Mouse (Mus musculus) neural tube, embryonic 13.5 days (tissue): ENCODE data around the gene G6pd2. TPM values are rescaled to one million over a fixed set of nuclear protein-coding genes. Genes with fewer than 3 reads are reported as not detected.

Source experiments
- ATAC-seq: fragments of 200-750 bp; cut with Nextera tagmentation; 2 replicates; pipeline ENCODE4 v1.8.0; 2017; ENCODE audit warnings: low read depth, mild to moderate bottlenecking, moderate TSS enrichment, moderate library complexity
- H3K27ac ChIP-seq: fragments of 300-500 bp; sonication (generic); replicated peaks from 2 replicates; pipeline ENCODE4 v1.5.1; 2015; ENCODE audit warnings: moderate library complexity, mild to moderate bottlenecking, inconsistent platforms
- H3K27me3 ChIP-seq: fragments of 300-500 bp; sonication (generic); 2 replicates; pipeline ENCODE4 v1.6.1; 2015; ENCODE audit warnings: mild to moderate bottlenecking, inconsistent platforms
- H3K36me3 ChIP-seq: fragments of 300-500 bp; sonication (generic); 2 replicates; pipeline ENCODE4 v1.6.1; 2015; ENCODE audit warnings: mild to moderate bottlenecking, inconsistent platforms
- H3K4me1 ChIP-seq: fragments of 300-500 bp; sonication (generic); replicated peaks from 2 replicates; pipeline ENCODE4 v1.6.1; 2015; ENCODE audit warnings: inconsistent platforms
- H3K4me2 ChIP-seq: fragments of 300-500 bp; sonication (generic); 2 replicates; pipeline ENCODE4 v1.6.1; 2015; ENCODE audit warnings: inconsistent platforms, mild to moderate bottlenecking, moderate library complexity
- H3K4me3 ChIP-seq: fragments of 300-500 bp; sonication (generic); 2 replicates; pipeline ENCODE4 v1.5.1; 2015; ENCODE audit warnings: mild to moderate bottlenecking, inconsistent platforms
- H3K9ac ChIP-seq: fragments of 300-500 bp; sonication (generic); 2 replicates; pipeline ENCODE4 v1.6.1; 2015; ENCODE audit warnings: moderate library complexity, mild to moderate bottlenecking, inconsistent platforms
- H3K9me3 ChIP-seq: fragments of 300-500 bp; sonication (generic); 2 replicates; pipeline ENCODE4 v1.6.1; 2016; ENCODE audit warnings: inconsistent platforms
- WGBS: fragments of 180-500 bp; shearing (Covaris S2); methylation state at CpG from one replicate; pipeline ENCODE4 v1.1.7; 2015; 5-methylcytosine and 5-hydroxymethylcytosine counted together
- polyA plus RNA-seq: library from polyadenylated mRNA; unstranded; fragments of >200 nt; fragmentation: Nextera tagmentation; extraction: Ambion mirVana; gene quantifications from 2 replicates; pipeline ENCODE4 v1.2.1, GENCODE M21; 2015

The G6pd2 gene
- not detected in 2 replicates for polyA plus RNA-seq

- H3K9ac ChIP-seq = no peak within 1 kb of the TSS
- no peaks in the 10 kb centered on the region for H3K4me1 ChIP-seq
- 93% methylated on average over 2 of the region's 2 CpGs for WGBS
These were observed at the start of gene G6pd2 for GRCm38 (mm10) chr5:61808516-61808915. TSS of gene G6pd2 (plus strand) at chr5:61808816.

DNA sequence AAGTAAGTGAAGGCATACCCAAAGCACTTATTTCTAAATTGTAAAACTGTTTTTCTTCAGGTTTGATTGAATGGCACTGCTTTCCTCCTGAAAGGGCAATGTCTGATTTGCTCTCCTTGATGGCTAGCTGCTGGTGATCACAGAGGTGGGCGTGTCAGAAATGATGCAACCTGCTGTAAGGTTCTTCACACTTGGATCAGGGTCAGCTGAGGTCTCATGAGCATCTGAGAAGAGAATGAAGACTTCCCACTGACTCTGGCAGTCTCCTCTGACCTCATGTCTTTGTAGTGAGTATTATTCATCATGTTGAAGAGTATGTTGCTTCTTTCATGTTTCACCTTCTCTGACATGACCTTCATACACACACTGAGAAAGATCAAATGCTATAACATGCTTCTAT, 44.4 kb upstream of the G6pd2 start:
- WGBS = 74% methylated on average over 1 of the region's 1 CpGs
- no peaks in the 10 kb centered on the region for H3K36me3 ChIP-seq
- H3K4me1 ChIP-seq = no peaks in the 10 kb centered on the region
- no peak for ATAC-seq
- H3K4me3 ChIP-seq = no peak overlapping the region
- no peak overlapping the region for H3K4me2 ChIP-seq
- H3K9ac ChIP-seq = no peak overlapping the region
- H3K27ac ChIP-seq = no peak overlapping the region
- H3K9me3 ChIP-seq = peaks cover 9% of the 10 kb centered on the region; the same call in 1 of the 2 replicates
- no peaks in the 10 kb centered on the region for H3K27me3 ChIP-seq

More at GRCm38 (mm10) chr5:61808516-61808915, at the start of gene G6pd2:
- Histone ChIP-seq H3K27me3 (no peaks in the 10 kb centered on the region), H3K9me3 (peaks cover 9% of the 10 kb centered on the region), H3K4me2 (no peak within 1 kb of the TSS), H3K27ac (no peak within 1 kb of the TSS), H3K36me3 (no peaks in the 10 kb centered on the region), H3K4me3 (no peak within 1 kb of the TSS)
- no peak for ATAC-seq

DNA sequence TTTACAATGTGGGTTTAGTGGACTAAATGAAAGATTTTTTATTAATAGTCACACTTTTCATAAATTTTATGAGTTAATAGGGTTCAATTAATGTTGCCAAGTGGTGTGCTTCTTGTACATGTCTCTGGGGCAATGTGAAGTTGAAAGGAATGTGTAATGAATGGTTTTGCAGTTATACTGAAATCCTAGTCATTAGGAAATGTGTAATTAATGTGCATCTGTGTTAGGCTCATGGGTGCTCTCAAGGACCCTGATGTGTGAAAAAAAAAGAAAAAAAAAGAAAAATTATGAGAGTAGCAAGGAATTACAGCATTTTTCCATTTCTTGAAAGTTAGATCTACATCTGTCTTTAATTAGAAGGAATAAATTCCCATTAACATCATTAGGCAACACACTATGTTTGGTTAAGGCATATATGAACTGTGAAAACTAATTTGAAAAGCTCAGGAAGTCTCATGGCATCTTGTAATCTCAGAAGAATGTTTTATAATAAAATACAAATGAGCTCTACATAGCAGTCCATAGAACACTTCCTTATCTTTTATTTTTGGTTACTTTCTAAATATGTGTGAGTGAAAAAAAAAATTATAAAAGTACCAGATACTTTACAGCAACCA, 24.4 kb downstream of the G6pd2 start:
- Histone ChIP-seq H3K9me3 (no peaks in the 10 kb centered on the region), H3K27me3 (no peaks in the 10 kb centered on the region), H3K36me3 (no peaks in the 10 kb centered on the region), H3K4me3 (no peak overlapping the region), H3K9ac (no peak overlapping the region), H3K4me2 (no peak overlapping the region), H3K27ac (no peak overlapping the region), H3K4me1 (no peaks in the 10 kb centered on the region)
- no peak for ATAC-seq

- no peak overlapping the region for H3K9ac ChIP-seq
- no peak for ATAC-seq
- H3K4me1 ChIP-seq = no peaks in the 10 kb centered on the region
- H3K36me3 ChIP-seq = no peaks in the 10 kb centered on the region
- H3K9me3 ChIP-seq = no peaks in the 10 kb centered on the region
- H3K4me3 ChIP-seq = no peak overlapping the region
- WGBS = 84% methylated on average over 2 of the region's 2 CpGs
- no peak overlapping the region for H3K4me2 ChIP-seq
- H3K27me3 ChIP-seq = no peaks in the 10 kb centered on the region
- H3K27ac ChIP-seq = no peak overlapping the region
These were observed 35.3 kb downstream of the G6pd2 start for GRCm38 (mm10) chr5:61843891-61844290.
